8 mouse cellular contexts compared by ENCODE assay signal in the genomic region with DNA sequence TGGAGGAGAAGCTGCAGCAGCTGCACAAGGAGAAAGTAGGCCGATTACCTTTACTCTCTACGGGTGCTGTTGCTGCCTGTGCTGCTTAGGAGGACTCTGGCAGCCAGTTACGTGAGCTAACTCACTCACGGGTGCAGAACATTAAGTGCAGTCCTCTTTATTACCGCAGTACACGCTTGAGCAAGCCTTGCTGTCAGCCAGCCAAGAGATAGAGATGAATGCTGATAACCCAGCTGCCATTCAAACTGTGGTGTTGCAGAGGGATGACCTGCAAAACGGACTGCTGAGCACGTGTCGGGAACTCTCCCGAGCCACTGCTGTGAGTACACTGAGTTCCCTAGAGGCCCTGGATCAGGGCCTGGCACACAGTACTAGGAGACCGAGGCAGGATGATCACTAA. TPM values are rescaled to one million over a fixed set of nuclear protein-coding genes. Genes with fewer than 3 reads are reported as not detected.
DNase-seq lines count a peak whose midpoint lies in the region; ATAC-seq lines count a peak whose summit lies in the region.

No protein-coding gene starts in this region.

- no peak for DNase-seq in cerebellum, postnatal 4 days (ENCODE audit: low spot score in 2 of 2)
- DNase-seq in 416B (ENCODE audit: low read depth), result peak; percentile 71
- DNase-seq in gonadal fat pad, adult 2 months (ENCODE audit: low read depth), result peak; percentile 31
- peak; percentile 41 to 57 for DNase-seq in kidney, postnatal 4 days
- DNase-seq in urinary bladder, adult 2 months (ENCODE audit: low spot score), result peak; percentile 48
- DNase-seq in frontal cortex, postnatal 36 days (ENCODE audit: low spot score in 2 of 2), result no peak
- no peak for DNase-seq in spleen, adult 18-20 months

- peak; percentile 62 for ATAC-seq in cerebellum, adult (ENCODE audit: insufficient number of reproducible peaks, low FRiP score, low TSS enrichment)

RNA-seq across cellular contexts. Expression of a gene that starts 52.3 kb away (rescaled TPM):
- polyA plus RNA-seq in gonadal fat pad, adult 2 months (2012; rRNA removed), result 25.3 and 30.2 TPM in 2 replicates
- polyA plus RNA-seq in urinary bladder, adult 2 months (2012; rRNA removed), result 32.5 and 38.1 TPM in 2 replicates

Comparison
In these comparisons a context has a peak if more than half of its experiments do, and no peak if none do; other contexts are left out.
1. DNase-seq: peak in 416B (single experiment), gonadal fat pad, adult 2 months (single experiment), kidney, postnatal 4 days (2 of 2) and urinary bladder, adult 2 months (single experiment); none in cerebellum, postnatal 4 days (0 of 2), frontal cortex, postnatal 36 days (0 of 2) and spleen, adult 18-20 months (0 of 2).